Mouse (Mus musculus): Measurements from ENCODE around the gene Phf21a. TPM values are rescaled to one million over a fixed set of nuclear protein-coding genes. Genes with fewer than 3 reads are reported as not detected.

Phf21a gene
- total RNA-seq (2021): 100 to 1,000 TPM in 1 of 2 experiments, 10 to 100 TPM in 1; 97.1 to 126 TPM

GRCm38 (mm10) chr2:92092817-92093216, at the start of gene Phf21a:
TSS of gene Phf21a (plus strand) at chr2:92093117.
- no peak for DNase-seq (ENCODE audit: low spot score in 2 of 2)
- intact Hi-C loops (cut with DNase I): no loop called here

GRCm38 (mm10) chr2:92043285-92043684, 49.6 kb upstream of the Phf21a start:
- intact Hi-C loops (cut with DNase I): no loop called here
- DNase-seq (ENCODE audit: low spot score in 2 of 2): no peak

- no peak for DNase-seq (ENCODE audit: low spot score in 2 of 2)
- intact Hi-C loops (cut with DNase I): no loop called here
These were observed 45.3 kb upstream of the Phf21a start for GRCm38 (mm10) chr2:92047601-92048000.

DNA sequence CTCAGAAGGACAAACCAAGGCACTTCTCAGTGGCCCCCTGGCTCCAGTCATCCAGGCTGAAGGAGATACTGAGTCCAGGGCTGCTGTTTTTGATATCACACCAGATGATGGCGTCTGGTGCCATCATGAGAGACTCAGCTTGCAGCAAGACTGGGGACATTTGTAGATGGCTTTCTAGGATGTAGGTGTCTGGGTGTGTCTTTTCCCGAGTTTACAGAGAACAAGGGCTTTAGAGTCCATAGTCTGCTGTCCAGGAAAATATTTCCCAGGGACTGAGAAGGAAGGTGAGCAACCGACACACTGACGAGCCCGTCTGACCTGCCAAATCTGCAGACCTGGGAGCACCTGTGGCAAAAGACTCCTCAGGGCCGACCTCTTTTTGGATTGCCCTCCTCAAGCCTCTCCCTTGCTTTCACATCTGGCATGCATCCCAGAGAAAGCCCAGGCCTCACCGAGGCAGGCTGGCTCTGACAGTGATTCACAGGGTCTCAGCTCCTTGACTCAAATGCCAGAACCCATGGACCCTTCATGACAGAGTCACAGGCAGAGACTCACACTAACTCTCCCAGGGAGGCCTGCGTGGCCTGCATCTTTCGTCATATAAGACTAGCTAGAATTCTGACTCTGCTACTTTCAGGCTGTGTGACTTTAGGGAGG, 44.8 kb upstream of the Phf21a start:
- no peak for DNase-seq (ENCODE audit: low spot score in 2 of 2)
- intact Hi-C loops (cut with DNase I): no loop called here

- peak; percentile 54 to 57 for DNase-seq (ENCODE audit: low spot score in 2 of 2)
- intact Hi-C loops (cut with DNase I): loop anchor here (10.0 kb wide), 1 partner anchor 383 kb away; the partner anchor contains the start of gene Cry2
These were observed 40.7 kb upstream of the Phf21a start for GRCm38 (mm10) chr2:92052188-92052587.

DNA sequence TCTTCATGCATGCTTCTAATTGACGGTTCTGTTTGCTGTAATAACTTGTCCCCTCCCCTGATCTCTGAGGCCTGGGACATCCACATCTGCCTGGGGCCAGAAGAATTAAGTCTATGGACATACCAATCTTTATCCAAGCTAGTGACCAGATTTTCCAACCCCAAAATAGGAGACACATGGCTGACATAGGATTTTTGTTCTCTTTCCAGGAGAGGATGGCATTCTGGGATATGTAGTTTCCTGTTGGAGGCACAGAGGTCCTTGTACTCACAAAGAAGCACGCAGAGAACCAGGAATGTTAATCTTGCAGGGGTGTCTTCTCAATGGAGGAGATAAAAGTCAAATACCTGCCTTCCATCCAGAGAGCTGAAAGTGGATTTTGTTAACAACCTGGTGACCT, 40.2 kb upstream of the Phf21a start:
- intact Hi-C loops (cut with DNase I): loop anchor here (10.0 kb wide), 1 partner anchor 382 kb away; the partner anchor contains the start of gene Cry2
- no peak for DNase-seq (ENCODE audit: low spot score in 2 of 2)

DNA sequence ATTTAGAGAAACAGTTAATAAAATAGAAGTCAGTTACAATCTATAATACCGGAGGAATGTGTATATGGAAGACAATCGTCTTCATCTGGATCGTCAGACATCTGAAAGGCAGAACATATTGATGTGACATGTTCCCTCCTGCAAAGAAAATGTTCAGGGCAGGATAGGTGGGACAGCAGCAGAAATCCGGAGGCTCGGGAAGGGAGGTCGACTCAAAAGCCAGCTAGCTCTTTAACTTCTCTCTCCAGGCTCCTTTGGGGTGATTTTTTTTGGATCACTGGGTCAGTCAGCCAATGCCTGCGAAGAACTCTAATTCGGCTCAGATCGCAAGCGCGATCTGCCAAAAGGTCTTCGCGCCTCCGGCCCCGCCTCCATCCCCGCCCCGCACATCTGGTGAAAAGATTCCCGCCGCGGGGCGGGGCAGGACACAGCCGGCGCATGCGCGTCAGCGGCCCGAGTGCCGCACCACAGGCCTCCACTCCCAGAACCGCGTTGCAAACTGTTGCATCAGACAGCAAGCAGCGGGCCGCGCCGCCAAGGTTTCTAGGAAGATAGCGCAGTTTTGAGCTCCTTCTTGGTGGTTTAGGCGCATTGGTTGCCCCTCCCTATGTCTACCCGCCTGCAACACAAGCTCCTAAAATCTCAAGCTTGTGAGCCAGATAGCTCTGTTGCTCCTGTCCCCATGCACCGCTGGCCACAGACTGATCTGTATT, 37.7 kb upstream of the Phf21a start:
- DNase-seq (ENCODE audit: low spot score in 2 of 2): peak; percentile 88 to 90
- intact Hi-C loops (cut with DNase I): loop anchor here (5.0 to 10.0 kb wide), 3 partner anchors 113 to 380 kb away; partner anchors contain the start of genes Chrm4 and Cry2

- intact Hi-C loops (cut with DNase I): loop anchor here (5.0 to 10.0 kb wide), 3 partner anchors 114 to 379 kb away; partner anchors contain the start of genes Chrm4 and Cry2
- DNase-seq (ENCODE audit: low spot score in 2 of 2): peak; percentile 62 to 69
These were observed 37.1 kb upstream of the Phf21a start for GRCm38 (mm10) chr2:92055831-92056236.

DNA sequence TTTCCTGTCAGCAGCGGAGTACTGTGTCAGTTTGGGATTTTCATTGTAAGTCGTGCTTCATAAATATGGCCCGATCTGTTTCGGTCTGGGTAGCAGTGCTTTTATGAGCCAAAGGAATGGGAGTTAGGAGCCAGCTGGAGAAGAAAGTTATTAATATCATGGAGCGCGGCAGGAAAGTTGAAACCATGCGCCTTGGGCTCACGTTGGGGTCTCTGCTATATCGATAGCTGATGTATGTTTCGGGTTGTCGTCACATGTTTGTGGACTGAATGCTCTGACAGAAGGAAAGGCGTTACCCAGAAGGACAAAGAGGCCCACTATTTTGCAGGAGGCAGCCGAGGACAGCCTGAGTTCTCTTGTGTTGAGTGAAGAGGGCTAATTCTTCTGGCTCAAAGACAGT, 36.2 kb upstream of the Phf21a start:
- intact Hi-C loops (cut with DNase I): loop anchor here (5.0 to 10.0 kb wide), 3 partner anchors 114 to 378 kb away; partner anchors contain the start of genes Chrm4 and Cry2
- DNase-seq (ENCODE audit: low spot score in 2 of 2): no peak

GRCm38 (mm10) chr2:92058469-92058868, 34.4 kb upstream of the Phf21a start:
- intact Hi-C loops (cut with DNase I): loop anchor here (1.0 to 10.0 kb wide), 5 partner anchors 51 to 376 kb away; partner anchors contain the start of genes Chrm4 and Cry2

GRCm38 (mm10) chr2:92058936-92059335, 34.0 kb upstream of the Phf21a start:
- intact Hi-C loops (cut with DNase I): loop anchor here (1.0 to 10.0 kb wide), 6 partner anchors 52 to 376 kb away; partner anchors contain the start of genes Chrm4 and Cry2
- DNase-seq (ENCODE audit: low spot score in 2 of 2): no peak

More at GRCm38 (mm10) chr2:92058469-92058868, 34.4 kb upstream of the Phf21a start:
- DNase-seq (ENCODE audit: low spot score in 2 of 2): peak; percentile 96 to 97

- intact Hi-C loops (cut with DNase I): loop anchor here (1.0 to 10.0 kb wide), 4 partner anchors 117 to 375 kb away; partner anchors contain the start of genes Chrm4 and Cry2
- DNase-seq (ENCODE audit: low spot score in 2 of 2): peak; percentile 80
These were observed 33.3 kb upstream of the Phf21a start for GRCm38 (mm10) chr2:92059481-92060220.

DNA sequence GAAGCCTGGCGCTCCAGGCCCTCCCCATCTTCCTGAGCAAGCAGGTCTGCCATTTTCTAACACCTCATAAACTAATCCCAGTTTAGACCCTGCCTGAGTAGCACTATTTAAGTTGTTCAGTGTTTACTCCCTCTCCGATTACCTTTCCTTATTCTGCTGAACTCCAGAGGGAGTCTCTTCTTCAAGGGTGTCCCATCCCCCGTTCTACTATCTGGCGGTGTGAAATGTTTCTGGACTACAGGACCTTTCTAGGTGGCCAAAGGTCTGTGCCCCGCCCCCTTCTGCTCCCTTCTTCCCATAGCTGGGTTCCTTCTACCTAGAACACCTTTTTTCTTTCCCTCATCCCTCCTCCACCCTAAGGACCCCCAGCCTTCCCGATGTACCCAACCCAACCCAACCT, 32.6 kb upstream of the Phf21a start:
- intact Hi-C loops (cut with DNase I): no loop called here
- no peak for DNase-seq (ENCODE audit: low spot score in 2 of 2)

GRCm38 (mm10) chr2:92061337-92061736, 31.6 kb upstream of the Phf21a start:
- no peak for DNase-seq (ENCODE audit: low spot score in 2 of 2)
- intact Hi-C loops (cut with DNase I): no loop called here

DNA sequence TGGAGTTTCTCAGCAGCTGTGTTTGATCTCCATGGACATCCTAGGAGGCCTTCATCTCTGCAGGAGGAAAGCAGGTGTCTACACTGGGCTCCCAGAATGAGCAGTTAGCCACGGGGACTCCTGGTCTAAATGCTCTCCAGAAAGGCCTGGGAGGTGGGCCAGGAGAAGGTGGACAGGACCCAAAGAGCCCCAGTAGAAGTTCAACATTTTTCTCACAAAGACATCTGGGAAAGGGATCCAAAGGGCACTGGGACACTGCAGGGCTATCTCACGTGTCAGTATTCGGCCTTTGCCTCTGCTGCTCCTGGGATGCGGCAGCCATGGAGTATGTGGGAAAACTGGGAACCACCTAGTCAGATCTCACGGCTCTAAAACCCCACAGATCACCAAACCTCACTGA, 29.8 kb upstream of the Phf21a start:
- intact Hi-C loops (cut with DNase I): no loop called here
- no peak for DNase-seq (ENCODE audit: low spot score in 2 of 2)

GRCm38 (mm10) chr2:92065269-92065888, 27.5 kb upstream of the Phf21a start:
- intact Hi-C loops (cut with DNase I): no loop called here

DNA sequence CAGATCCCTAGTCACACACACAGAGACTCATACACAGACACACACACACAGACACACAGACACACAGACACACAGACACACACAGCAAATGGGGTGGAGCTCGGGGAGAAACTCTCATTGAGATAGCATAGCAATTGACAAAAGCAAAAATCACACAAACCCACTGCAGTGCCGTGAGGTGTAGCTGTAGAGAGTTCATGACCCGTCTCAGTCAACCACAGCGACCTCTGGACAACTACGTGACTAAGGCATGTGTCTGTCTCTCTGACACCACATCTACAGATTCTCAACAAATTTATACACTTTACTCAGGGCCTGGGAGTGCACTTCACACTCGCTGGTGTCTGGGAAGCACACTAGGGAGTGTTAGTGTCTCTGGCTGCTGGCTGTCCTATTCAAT, 27.0 kb upstream of the Phf21a start:
- intact Hi-C loops (cut with DNase I): no loop called here

More at GRCm38 (mm10) chr2:92065269-92065888, 27.5 kb upstream of the Phf21a start:
- no peak for DNase-seq (ENCODE audit: low spot score in 2 of 2)

GRCm38 (mm10) chr2:92066899-92067298, 26.0 kb upstream of the Phf21a start:
- no peak for DNase-seq (ENCODE audit: low spot score in 2 of 2)
- intact Hi-C loops (cut with DNase I): no loop called here

More for the DNA sequence above, 27.0 kb upstream of the Phf21a start:
- DNase-seq (ENCODE audit: low spot score in 2 of 2): no peak

DNA sequence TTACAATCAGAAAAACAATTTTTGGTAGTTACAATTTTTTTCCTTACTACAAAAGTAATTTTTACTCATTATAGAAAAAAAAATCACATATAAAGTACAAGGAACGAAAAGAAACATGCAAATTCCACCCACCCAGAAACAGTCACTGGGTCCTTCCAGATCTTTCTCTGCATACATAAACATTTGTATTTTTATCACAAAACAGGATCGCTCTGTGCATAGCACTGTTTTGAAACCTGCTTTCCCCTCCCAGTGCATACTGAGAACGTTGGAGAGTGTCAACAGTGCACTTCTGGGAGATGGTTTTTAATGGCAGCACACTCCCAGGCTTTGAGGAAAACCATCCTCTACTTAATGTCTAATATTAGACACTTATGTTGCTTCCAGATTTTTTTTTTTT, 25.3 kb upstream of the Phf21a start:
- DNase-seq (ENCODE audit: low spot score in 2 of 2): no peak
- intact Hi-C loops (cut with DNase I): no loop called here

Data from left cerebral cortex, postnatal 36 days (tissue).